Mouse (Mus musculus): ENCODE measurements around the gene Lce6a. TPM values are rescaled to one million over a fixed set of nuclear protein-coding genes. Genes with fewer than 3 reads are reported as not detected.

Gene Lce6a
- polyA plus RNA-seq, 1 experiment from 2014 or later = not detected

DNA sequence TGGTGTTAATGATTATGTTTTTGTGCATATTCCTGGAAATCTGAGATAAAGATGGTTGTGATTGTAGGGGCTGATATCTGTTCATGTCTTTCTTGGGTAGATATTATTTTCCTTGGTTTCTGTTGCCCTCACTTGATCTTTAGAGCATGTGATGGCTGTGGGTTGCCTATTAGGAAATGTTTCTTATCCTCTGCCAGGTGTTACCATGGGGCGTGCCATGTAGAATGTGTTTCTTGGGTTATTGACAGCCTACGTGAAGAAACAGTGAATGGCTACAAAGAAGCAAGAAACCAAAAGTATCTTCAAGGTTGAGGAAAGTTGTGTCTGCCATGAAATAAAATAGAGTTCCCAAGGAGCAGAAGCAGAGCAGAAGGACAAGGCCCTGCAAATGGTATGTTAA lies 23.0 kb downstream of the Lce6a start:
- no peak overlapping the region for H3K9ac ChIP-seq (replicated peaks)
- no peaks in the 10 kb centered on the region for H3K4me1 ChIP-seq
- ATAC-seq (ENCODE audit: low FRiP score, low read depth) = no peak
- no peak overlapping the region for H3K4me3 ChIP-seq
- H3K4me2 ChIP-seq (replicated peaks) = no peak overlapping the region
- WGBS = 81% methylated on average over 2 of the region's 2 CpGs
- no peaks in the 10 kb centered on the region for H3K9me3 ChIP-seq
- no peak overlapping the region for H3K27ac ChIP-seq (replicated peaks)
- no peaks in the 10 kb centered on the region for H3K27me3 ChIP-seq
- H3K36me3 ChIP-seq = no peaks in the 10 kb centered on the region

GRCm38 (mm10) chr3:92588858-92589257 lies 32.6 kb downstream of the Lce6a start, which contains the start of gene Smcp:
Smcp (minus strand) TSS chr3:92588997.
- Histone ChIP-seq H3K9me3 (no peaks in the 10 kb centered on the region), H3K36me3 (no peaks in the 10 kb centered on the region), H3K27me3 (no peaks in the 10 kb centered on the region), H3K4me1 (no peaks in the 10 kb centered on the region), H3K4me2 (replicated peaks) (no peak within 1 kb of the TSS), H3K9ac (replicated peaks) (no peak within 1 kb of the TSS), H3K27ac (replicated peaks) (no peak within 1 kb of the TSS), H3K4me3 (no peak within 1 kb of the TSS)
- ATAC-seq (ENCODE audit: low FRiP score, low read depth) = no peak
- 89% methylated on average over 1 of the region's 1 CpGs for WGBS

DNA sequence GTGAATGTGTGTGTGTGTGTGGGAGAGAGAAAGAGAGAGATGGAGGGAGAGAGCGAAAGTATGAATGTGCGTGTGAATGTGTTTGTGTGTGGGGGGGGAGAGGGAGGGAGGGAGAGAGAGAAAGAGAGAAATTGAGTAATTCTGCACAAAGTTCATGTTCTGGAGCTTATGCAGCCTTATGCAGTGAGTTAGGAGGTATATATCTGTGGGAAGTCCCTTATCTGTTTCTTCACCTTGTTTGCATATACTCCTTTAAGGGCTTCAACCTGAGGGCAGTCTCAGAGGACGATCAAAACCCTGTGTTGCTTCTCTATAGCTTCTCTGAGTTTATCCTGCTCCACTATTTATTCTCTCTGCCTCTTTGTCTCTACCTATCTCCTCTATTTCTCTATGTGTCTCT lies 34.3 kb downstream of the Lce6a start:
- WGBS = 87% methylated on average over 3 of the region's 3 CpGs
- no peak overlapping the region for H3K27ac ChIP-seq (replicated peaks)
- H3K4me2 ChIP-seq (replicated peaks) = no peak overlapping the region
- ATAC-seq (ENCODE audit: low FRiP score, low read depth) = no peak
- no peak overlapping the region for H3K4me3 ChIP-seq
- H3K4me1 ChIP-seq = no peaks in the 10 kb centered on the region
- H3K9ac ChIP-seq (replicated peaks) = no peak overlapping the region
- H3K27me3 ChIP-seq = no peaks in the 10 kb centered on the region
- H3K9me3 ChIP-seq = no peaks in the 10 kb centered on the region
- H3K36me3 ChIP-seq = no peaks in the 10 kb centered on the region

DNA sequence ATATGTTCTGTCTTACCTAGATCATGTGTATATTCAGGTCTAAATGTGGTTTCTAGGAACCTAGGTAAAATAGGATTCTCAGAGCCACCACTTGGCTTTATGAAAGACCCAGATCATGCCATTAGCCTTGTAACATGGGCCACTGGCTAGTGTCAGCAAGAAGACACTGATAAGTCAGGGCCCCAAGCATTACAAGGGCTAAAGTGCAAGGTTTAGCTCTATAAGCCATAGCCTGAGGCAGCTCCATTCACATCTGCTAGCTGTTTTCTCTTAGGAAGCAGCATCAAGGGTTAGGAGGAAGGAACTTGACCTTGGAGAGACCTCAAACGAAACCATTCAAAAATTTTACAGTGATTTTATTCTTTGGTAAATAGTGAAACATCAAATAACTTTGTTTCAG lies 36.4 kb downstream of the Lce6a start:
- H3K4me1 ChIP-seq = no peaks in the 10 kb centered on the region
- no peaks in the 10 kb centered on the region for H3K9me3 ChIP-seq
- H3K4me3 ChIP-seq = no peak overlapping the region
- no peak for ATAC-seq (ENCODE audit: low FRiP score, low read depth)
- no peak overlapping the region for H3K9ac ChIP-seq (replicated peaks)
- no peaks in the 10 kb centered on the region for H3K27me3 ChIP-seq
- no peaks in the 10 kb centered on the region for H3K36me3 ChIP-seq
- no peak overlapping the region for H3K4me2 ChIP-seq (replicated peaks)
- H3K27ac ChIP-seq (replicated peaks) = no peak overlapping the region
- 67% methylated on average over 1 of the region's 1 CpGs for WGBS

DNA sequence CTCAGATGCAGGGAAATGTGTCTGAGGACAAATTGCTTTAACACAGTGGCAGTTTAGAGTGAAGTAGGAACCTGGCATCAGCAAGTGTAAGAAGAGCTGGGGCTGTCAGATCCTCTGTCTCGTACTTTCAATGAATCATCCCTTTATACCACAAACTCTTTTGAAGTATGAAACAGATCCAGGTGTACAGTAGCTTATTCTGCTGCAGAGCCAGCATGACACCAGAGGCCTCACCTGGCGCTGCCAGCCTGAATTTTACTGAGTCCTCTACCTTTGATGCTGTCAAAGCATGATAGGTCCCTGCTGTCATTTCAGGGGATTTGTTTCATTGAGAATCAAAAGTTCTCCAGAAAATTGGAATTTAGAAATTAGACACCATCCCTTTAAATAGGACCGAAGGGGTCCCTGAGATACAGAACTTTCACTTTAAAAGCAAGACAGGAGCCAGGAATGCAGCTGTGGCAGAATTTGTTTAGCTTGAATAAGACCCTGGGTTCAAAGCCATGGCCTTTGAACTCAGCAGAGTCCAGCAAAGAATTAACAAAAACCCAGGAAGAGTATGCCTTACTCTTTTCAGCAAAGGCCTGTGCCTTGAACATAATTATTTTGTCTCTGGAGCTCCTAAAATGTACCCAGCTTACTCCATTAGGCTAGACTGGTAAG lies 38.2 kb downstream of the Lce6a start:
- Histone ChIP-seq H3K9ac (replicated peaks) (no peak overlapping the region), H3K9me3 (no peaks in the 10 kb centered on the region), H3K4me1 (no peaks in the 10 kb centered on the region), H3K27ac (replicated peaks) (no peak overlapping the region), H3K4me2 (replicated peaks) (no peak overlapping the region), H3K27me3 (no peaks in the 10 kb centered on the region), H3K36me3 (no peaks in the 10 kb centered on the region), H3K4me3 (no peak overlapping the region)
- ATAC-seq (ENCODE audit: low FRiP score, low read depth) = no peak
- 54% methylated on average over 3 of the region's 3 CpGs for WGBS

DNA sequence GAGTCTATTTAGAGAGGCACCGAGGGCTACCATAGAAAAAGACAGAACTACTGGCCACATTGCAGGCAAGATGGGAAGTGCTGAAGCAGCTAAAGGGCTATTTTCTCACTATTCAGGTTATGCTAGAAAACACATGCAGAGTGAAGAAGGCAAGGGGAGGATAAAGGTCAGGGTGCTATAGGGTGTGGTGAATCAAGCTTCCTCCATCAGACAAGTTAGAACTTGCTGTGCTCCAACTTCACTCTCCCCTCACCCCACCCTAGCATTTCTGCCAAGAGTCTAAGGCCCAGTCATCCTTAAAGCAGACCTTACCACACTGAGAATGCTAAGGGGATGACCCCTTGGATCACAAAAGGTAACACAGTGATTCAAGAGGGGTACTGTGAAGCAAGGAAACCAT lies 42.0 kb downstream of the Lce6a start:
- 69% methylated on average over 1 of the region's 1 CpGs for WGBS
- no peak overlapping the region for H3K4me3 ChIP-seq
- H3K36me3 ChIP-seq = no peaks in the 10 kb centered on the region

DNA sequence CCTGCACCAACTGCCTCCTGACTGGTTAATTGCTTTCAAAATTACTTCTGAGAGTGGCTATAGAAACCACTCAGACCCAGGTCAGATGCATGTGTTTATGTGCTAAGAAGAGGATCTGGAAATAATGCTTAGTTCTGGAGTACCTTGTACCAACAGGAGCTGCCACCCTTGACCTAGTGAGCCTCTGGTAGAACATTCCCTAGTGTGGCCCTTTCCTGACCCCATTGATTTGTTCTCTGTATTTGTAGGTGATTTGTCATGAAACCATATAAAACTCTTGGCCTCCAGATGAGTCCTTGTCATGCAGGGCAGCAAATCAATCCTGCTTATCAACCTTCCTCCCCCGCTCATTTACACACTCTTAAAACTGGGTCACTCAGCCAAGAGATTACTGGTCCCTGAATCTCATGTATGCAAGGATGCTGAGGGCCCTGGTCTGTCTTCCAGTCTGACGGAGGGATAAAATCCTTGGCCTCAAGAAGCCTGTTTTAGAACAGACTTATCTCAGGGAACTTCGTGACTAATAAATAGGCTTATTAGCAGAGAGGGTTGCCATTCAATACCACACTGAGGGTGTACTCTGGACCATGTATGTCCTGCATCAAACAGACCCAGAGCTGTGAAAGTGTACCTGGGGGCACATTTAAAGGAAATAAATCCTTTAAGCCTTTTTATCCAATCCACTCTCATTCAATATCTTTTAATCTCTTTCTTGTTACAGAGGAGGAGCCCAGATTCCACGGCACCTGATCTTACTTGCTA lies 42.6 kb downstream of the Lce6a start:
- Histone ChIP-seq H3K27ac (replicated peaks) (no peak overlapping the region), H3K4me3 (no peak overlapping the region), H3K36me3 (no peaks in the 10 kb centered on the region), H3K4me2 (replicated peaks) (no peak overlapping the region), H3K9ac (replicated peaks) (no peak overlapping the region), H3K27me3 (no peaks in the 10 kb centered on the region), H3K4me1 (no peaks in the 10 kb centered on the region), H3K9me3 (no peaks in the 10 kb centered on the region)
- 53% methylated on average over 4 of the region's 4 CpGs for WGBS
- no peak; the same call in 1 of the 2 replicates for ATAC-seq (ENCODE audit: low FRiP score, low read depth)

More for the DNA sequence above, 42.0 kb downstream of the Lce6a start:
- Histone ChIP-seq H3K4me2 (replicated peaks) (no peak overlapping the region), H3K27ac (replicated peaks) (no peak overlapping the region), H3K4me1 (no peaks in the 10 kb centered on the region), H3K27me3 (no peaks in the 10 kb centered on the region), H3K9ac (replicated peaks) (no peak overlapping the region), H3K9me3 (no peaks in the 10 kb centered on the region)
- ATAC-seq (ENCODE audit: low FRiP score, low read depth) = no peak

DNA sequence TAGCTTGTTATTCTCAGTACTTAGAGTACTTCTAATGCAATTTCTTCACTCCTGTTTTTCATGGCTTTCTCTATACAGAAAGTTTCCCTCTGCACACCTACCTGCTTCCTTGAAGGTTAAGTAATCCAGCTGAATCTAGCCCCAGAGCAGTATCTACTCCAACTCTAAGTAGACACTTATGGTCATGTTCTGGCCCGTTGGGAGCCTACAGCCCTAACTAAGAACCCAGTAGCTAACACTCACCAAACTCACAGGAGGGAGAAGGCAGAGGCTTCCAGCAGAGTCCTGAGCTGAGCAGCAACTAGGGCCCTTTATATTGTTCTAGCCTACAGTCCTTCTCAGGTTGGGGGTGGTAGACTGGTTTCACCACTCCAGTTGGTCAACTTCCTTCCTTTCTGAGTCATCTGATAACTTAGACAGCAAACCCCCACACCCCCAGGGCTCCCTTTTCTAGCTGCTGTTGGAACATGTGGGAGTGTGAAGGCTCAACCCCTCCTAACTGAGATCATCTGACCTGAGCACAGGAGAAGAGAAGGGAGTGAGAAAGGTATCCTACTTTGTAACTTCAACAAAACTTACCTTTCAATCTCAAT lies 47.9 kb downstream of the Lce6a start, which contains the start of gene Ivl:
Gene Ivl, minus strand, starts transcription at position 287 of the 593 bp plus-strand sequence.
- H3K9me3 ChIP-seq = no peaks in the 10 kb centered on the region
- no peak within 1 kb of the TSS for H3K4me3 ChIP-seq
- H3K27me3 ChIP-seq = no peaks in the 10 kb centered on the region
- no peak within 1 kb of the TSS for H3K27ac ChIP-seq (replicated peaks)
- 80% methylated on average over 1 of the region's 1 CpGs for WGBS
- no peaks in the 10 kb centered on the region for H3K36me3 ChIP-seq
- no peak within 1 kb of the TSS for H3K9ac ChIP-seq (replicated peaks)
- H3K4me1 ChIP-seq = no peaks in the 10 kb centered on the region
- H3K4me2 ChIP-seq (replicated peaks) = no peak within 1 kb of the TSS
- no peak for ATAC-seq (ENCODE audit: low FRiP score, low read depth)

- H3K9ac ChIP-seq (replicated peaks) = no peak overlapping the region
- H3K4me1 ChIP-seq = no peaks in the 10 kb centered on the region
- H3K4me2 ChIP-seq (replicated peaks) = no peak overlapping the region
- no peaks in the 10 kb centered on the region for H3K27me3 ChIP-seq
- no peaks in the 10 kb centered on the region for H3K36me3 ChIP-seq
- H3K4me3 ChIP-seq = no peak overlapping the region
- 78% methylated on average over 2 of the region's 2 CpGs for WGBS
- no peaks in the 10 kb centered on the region for H3K9me3 ChIP-seq
- no peak for ATAC-seq (ENCODE audit: low FRiP score, low read depth)
- H3K27ac ChIP-seq (replicated peaks) = no peak overlapping the region
These were observed 48.8 kb downstream of the Lce6a start for GRCm38 (mm10) chr3:92572514-92573155.

Other genes starting within 250 kb of the Lce6a start
- not detected in 2 replicates for gene Sprr2h, start 236.0 kb downstream of the Lce6a start, polyA plus RNA-seq (2016; fragmentation: Nextera tagmentation; extraction: Ambion mirVana)
- not detected in 2 replicates for gene Sprr2i, start 213.7 kb downstream of the Lce6a start, polyA plus RNA-seq (2016; fragmentation: Nextera tagmentation; extraction: Ambion mirVana)
- not detected in 2 replicates for gene Sprr2j-ps, start 203.6 kb downstream of the Lce6a start, polyA plus RNA-seq (2016; fragmentation: Nextera tagmentation; extraction: Ambion mirVana)
- 6.6 and 9.2 TPM in 2 replicates for gene Gm9774, start 192.2 kb downstream of the Lce6a start, polyA plus RNA-seq (2016; fragmentation: Nextera tagmentation; extraction: Ambion mirVana)
- gene Sprr2k, start 189.1 kb downstream of the Lce6a start, polyA plus RNA-seq (2016; fragmentation: Nextera tagmentation; extraction: Ambion mirVana) = not detected in 2 replicates
- not detected in 2 replicates for gene Sprr1b, start 182.9 kb downstream of the Lce6a start, polyA plus RNA-seq (2016; fragmentation: Nextera tagmentation; extraction: Ambion mirVana)
- gene Sprr3, start 162.9 kb downstream of the Lce6a start, polyA plus RNA-seq (2016; fragmentation: Nextera tagmentation; extraction: Ambion mirVana) = not detected in 2 replicates
- gene Sprr1a, start 135.8 kb downstream of the Lce6a start, polyA plus RNA-seq (2016; fragmentation: Nextera tagmentation; extraction: Ambion mirVana) = not detected in 2 replicates
- not detected in 2 replicates for gene Sprr4, start 121.2 kb downstream of the Lce6a start, polyA plus RNA-seq (2016; fragmentation: Nextera tagmentation; extraction: Ambion mirVana)
- not detected in 2 replicates for gene 2310046K23Rik, start 87.1 kb downstream of the Lce6a start, polyA plus RNA-seq (2016; fragmentation: Nextera tagmentation; extraction: Ambion mirVana)
- gene Ivl, start 47.9 kb downstream of the Lce6a start, polyA plus RNA-seq (2016; fragmentation: Nextera tagmentation; extraction: Ambion mirVana) = not detected in 2 replicates
- not detected in 2 replicates for gene Smcp, start 32.7 kb downstream of the Lce6a start, polyA plus RNA-seq (2016; fragmentation: Nextera tagmentation; extraction: Ambion mirVana)
- gene 2210017I01Rik, start 14.2 kb downstream of the Lce6a start, polyA plus RNA-seq (2016; fragmentation: Nextera tagmentation; extraction: Ambion mirVana) = not detected in 2 replicates
- not detected in 2 replicates for gene Lce1a1, start 26.6 kb upstream of the Lce6a start, polyA plus RNA-seq (2016; fragmentation: Nextera tagmentation; extraction: Ambion mirVana)
- gene Lce1b, start 35.3 kb upstream of the Lce6a start, polyA plus RNA-seq (2016; fragmentation: Nextera tagmentation; extraction: Ambion mirVana) = not detected in 2 replicates
- not detected in 2 replicates for gene Lce1a2, start 48.7 kb upstream of the Lce6a start, polyA plus RNA-seq (2016; fragmentation: Nextera tagmentation; extraction: Ambion mirVana)
- gene Lce1c, start 57.6 kb upstream of the Lce6a start, polyA plus RNA-seq (2016; fragmentation: Nextera tagmentation; extraction: Ambion mirVana) = not detected in 2 replicates
- gene Lce1d, start 65.5 kb upstream of the Lce6a start, polyA plus RNA-seq (2016; fragmentation: Nextera tagmentation; extraction: Ambion mirVana) = not detected in 2 replicates
- not detected in 2 replicates for gene Lce1e, start 87.4 kb upstream of the Lce6a start, polyA plus RNA-seq (2016; fragmentation: Nextera tagmentation; extraction: Ambion mirVana)
- gene Lce1f, start 98.7 kb upstream of the Lce6a start, polyA plus RNA-seq (2016; fragmentation: Nextera tagmentation; extraction: Ambion mirVana) = not detected in 2 replicates
- gene Gm38119, start 117.4 kb upstream of the Lce6a start, polyA plus RNA-seq (2016; fragmentation: Nextera tagmentation; extraction: Ambion mirVana) = not detected in 2 replicates
- gene Lce1g, start 130.7 kb upstream of the Lce6a start, polyA plus RNA-seq (2016; fragmentation: Nextera tagmentation; extraction: Ambion mirVana) = not detected in 2 replicates
- not detected in 2 replicates for gene Lce1h, start 143.4 kb upstream of the Lce6a start, polyA plus RNA-seq (2016; fragmentation: Nextera tagmentation; extraction: Ambion mirVana)
- not detected in 2 replicates for gene Lce1i, start 157.2 kb upstream of the Lce6a start, polyA plus RNA-seq (2016; fragmentation: Nextera tagmentation; extraction: Ambion mirVana)
- not detected in 2 replicates for gene Lce1j, start 168.9 kb upstream of the Lce6a start, polyA plus RNA-seq (2016; fragmentation: Nextera tagmentation; extraction: Ambion mirVana)
- not detected in 2 replicates for gene Lce1k, start 186.2 kb upstream of the Lce6a start, polyA plus RNA-seq (2016; fragmentation: Nextera tagmentation; extraction: Ambion mirVana)
- not detected in 2 replicates for gene Kprp, start 205.6 kb upstream of the Lce6a start, polyA plus RNA-seq (2016; fragmentation: Nextera tagmentation; extraction: Ambion mirVana)
- not detected in 2 replicates for gene Lce1l, start 229.6 kb upstream of the Lce6a start, polyA plus RNA-seq (2016; fragmentation: Nextera tagmentation; extraction: Ambion mirVana)
- gene 2310050C09Rik, start 248.6 kb upstream of the Lce6a start, polyA plus RNA-seq (2016; fragmentation: Nextera tagmentation; extraction: Ambion mirVana) = not detected in 2 replicates